Mouse (Mus musculus): ENCODE measurements around the gene Eif2b5.

Gene Eif2b5

GRCm38 (mm10) chr16:20489233-20489632 lies 9.4 kb upstream of the Eif2b5 start:
- no peak for DNase-seq (ENCODE audit: low spot score)

- DNase-seq (ENCODE audit: low spot score) = peak; percentile 34
Observed at GRCm38 (mm10) chr16:20490581-20490980, 8.0 kb upstream of the Eif2b5 start.

- no peak for DNase-seq (ENCODE audit: low spot score)
Observed at GRCm38 (mm10) chr16:20491301-20491700, 7.3 kb upstream of the Eif2b5 start.

GRCm38 (mm10) chr16:20493452-20493851 lies 5.2 kb upstream of the Eif2b5 start:
- DNase-seq (ENCODE audit: low spot score) = no peak

- DNase-seq (ENCODE audit: low spot score) = peak; percentile 72
Observed at GRCm38 (mm10) chr16:20496671-20497600, 1.7 kb upstream of the Eif2b5 start.

GRCm38 (mm10) chr16:20497980-20498676 lies 489 bp upstream of the Eif2b5 start:
- peak; percentile 50 for DNase-seq (ENCODE audit: low spot score)

- no peak for DNase-seq (ENCODE audit: low spot score)
Observed at GRCm38 (mm10) chr16:20506000-20506399, 7.4 kb downstream of the Eif2b5 start.

- DNase-seq (ENCODE audit: low spot score) = peak; percentile 22
Observed at GRCm38 (mm10) chr16:20509349-20509748, 10.7 kb downstream of the Eif2b5 start.

GRCm38 (mm10) chr16:20511277-20511847 lies 12.7 kb downstream of the Eif2b5 start:
- no peak for DNase-seq (ENCODE audit: low spot score)

GRCm38 (mm10) chr16:20516032-20516431 lies 17.4 kb downstream of the Eif2b5 start:
- DNase-seq (ENCODE audit: low spot score) = no peak

- DNase-seq (ENCODE audit: low spot score) = peak; percentile 90
Observed at GRCm38 (mm10) chr16:20516726-20517201, 18.1 kb downstream of the Eif2b5 start, which contains the start of gene Dvl3. TSS of gene Dvl3 (plus strand) at chr16:20516982.

GRCm38 (mm10) chr16:20517216-20517615 lies 18.6 kb downstream of the Eif2b5 start:
- DNase-seq (ENCODE audit: low spot score) = peak; percentile 53

GRCm38 (mm10) chr16:20517701-20518374 lies 19.2 kb downstream of the Eif2b5 start:
- DNase-seq (ENCODE audit: low spot score) = peak; percentile 79

- DNase-seq (ENCODE audit: low spot score) = no peak
Observed at GRCm38 (mm10) chr16:20523886-20524285, 25.3 kb downstream of the Eif2b5 start.

GRCm38 (mm10) chr16:20528779-20529178 lies 30.2 kb downstream of the Eif2b5 start:
- DNase-seq (ENCODE audit: low spot score) = no peak

- DNase-seq (ENCODE audit: low spot score) = no peak
Observed at GRCm38 (mm10) chr16:20529375-20529774, 30.8 kb downstream of the Eif2b5 start.

GRCm38 (mm10) chr16:20530941-20531340 lies 32.3 kb downstream of the Eif2b5 start:
- no peak for DNase-seq (ENCODE audit: low spot score)

- no peak for DNase-seq (ENCODE audit: low spot score)
Observed at GRCm38 (mm10) chr16:20534617-20535295, 36.1 kb downstream of the Eif2b5 start.

- DNase-seq (ENCODE audit: low spot score) = peak; percentile 98
Observed at GRCm38 (mm10) chr16:20535296-20536080, 36.9 kb downstream of the Eif2b5 start, which contains the start of gene Ap2m1. TSS of gene Ap2m1 (plus strand) at chr16:20535478.

- DNase-seq (ENCODE audit: low spot score) = peak; percentile 55
Observed at GRCm38 (mm10) chr16:20536081-20536665, 37.6 kb downstream of the Eif2b5 start.
